Mouse (Mus musculus) testis, postnatal 10 days (tissue): ENCODE results near the gene Kbtbd6.

Experiments used
- DNase-seq: peaks from one replicate; pipeline ENCODE4 v3.0.0; 2021; ENCODE audit warnings: low spot score

Kbtbd6 gene

DNA sequence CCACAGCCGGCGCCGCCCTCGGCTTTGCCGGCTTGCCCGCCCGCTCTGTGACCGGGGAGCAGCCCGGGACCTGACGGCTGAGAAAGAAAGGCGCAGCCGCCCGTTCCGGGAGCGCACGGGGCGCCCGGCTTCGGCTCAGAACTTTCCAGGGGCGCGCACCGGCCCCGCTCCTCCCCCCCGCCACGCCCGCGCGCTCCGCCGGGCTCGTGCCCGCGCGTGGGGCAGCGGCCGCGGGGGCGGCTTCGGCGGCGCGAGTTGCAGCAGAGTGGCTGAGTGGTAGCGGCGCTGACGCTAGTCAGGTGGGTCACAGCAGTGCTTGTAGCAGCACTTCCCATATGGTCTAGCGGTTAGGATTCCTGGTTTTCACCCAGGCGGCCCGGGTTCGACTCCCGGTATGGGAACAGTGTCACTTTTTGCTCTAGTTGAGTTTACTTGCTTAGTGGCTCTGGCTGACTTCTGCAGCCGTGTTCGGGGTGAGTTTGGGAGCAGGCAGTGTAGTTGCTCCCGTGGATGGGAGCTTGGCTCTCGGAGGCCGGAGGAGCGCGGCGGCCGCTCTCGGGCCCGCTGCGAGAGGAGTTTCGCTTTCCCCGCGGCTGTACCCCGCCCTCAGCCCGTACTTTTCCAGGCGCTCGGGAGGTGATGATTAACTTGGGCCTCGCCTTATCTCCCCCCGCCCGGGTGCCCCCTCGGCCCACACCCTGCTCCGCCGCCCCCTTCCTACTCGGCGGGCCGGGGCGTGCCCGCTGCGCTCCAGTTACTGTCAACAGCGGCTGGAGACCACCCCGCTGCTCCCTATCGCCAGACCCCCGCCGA lies 29.9 kb downstream of the Kbtbd6 start, which contains the start of gene Wbp4:
Gene Wbp4 (minus strand): TSS at position 182 of the 813 bp plus-strand sequence.
- peak; percentile 94 for DNase-seq

DNA sequence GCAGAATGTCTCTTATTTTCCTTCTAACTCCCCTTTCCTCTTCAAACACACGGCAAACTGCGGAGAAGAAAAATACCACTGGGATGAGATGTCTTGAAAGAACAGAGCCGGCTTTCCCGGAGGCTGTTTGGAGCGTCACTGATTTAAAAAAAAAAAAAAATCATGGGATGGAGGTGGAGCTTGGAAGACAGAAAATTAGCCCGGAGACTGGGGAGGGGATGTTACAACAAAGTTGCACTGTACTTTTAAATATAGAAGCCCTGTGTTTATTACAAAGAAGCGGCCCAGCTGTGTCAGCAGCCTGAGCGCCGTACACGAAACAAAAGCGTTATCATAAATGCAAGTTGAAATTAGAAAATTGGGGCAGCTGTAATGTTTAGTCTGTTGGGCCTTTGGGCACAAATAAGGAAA lies 30.6 kb downstream of the Kbtbd6 start:
- no peak for DNase-seq

DNA sequence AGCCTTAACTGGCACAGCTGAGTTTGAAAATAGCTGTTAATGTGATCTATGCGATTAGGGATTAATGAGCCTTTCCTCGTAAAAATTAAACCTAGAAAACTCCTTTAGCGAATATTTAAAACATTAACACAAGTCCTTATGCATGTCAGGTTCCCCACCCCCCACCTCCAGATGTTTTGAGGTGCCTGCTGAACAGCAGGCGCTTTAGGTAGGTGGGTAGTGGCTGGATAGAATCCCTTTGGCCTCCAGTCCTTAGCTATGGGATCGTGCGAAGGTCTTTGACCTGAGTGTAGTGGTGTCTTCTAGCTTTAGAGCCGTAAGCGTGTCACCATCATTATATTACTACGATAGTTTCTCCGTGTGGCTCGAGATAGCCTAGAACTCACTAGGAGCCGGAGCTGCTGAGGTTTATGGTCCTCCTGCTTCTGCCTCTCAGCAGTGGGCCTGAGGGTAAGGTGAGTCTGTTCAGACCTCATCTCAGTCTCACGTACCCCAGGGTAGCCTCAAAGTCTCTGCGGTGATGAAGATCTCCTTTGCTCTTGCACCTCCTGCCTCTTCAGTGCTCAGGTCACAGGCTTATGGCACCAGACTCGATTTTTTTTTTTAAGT lies 31.2 kb downstream of the Kbtbd6 start:
- no peak for DNase-seq

GRCm38 (mm10) chr14:79483611-79484120 lies 32.0 kb downstream of the Kbtbd6 start:
- no peak for DNase-seq

GRCm38 (mm10) chr14:79486617-79486992 lies 35.0 kb downstream of the Kbtbd6 start:
- no peak for DNase-seq

GRCm38 (mm10) chr14:79486993-79487731 lies 35.5 kb downstream of the Kbtbd6 start:
- DNase-seq, result no peak

DNA sequence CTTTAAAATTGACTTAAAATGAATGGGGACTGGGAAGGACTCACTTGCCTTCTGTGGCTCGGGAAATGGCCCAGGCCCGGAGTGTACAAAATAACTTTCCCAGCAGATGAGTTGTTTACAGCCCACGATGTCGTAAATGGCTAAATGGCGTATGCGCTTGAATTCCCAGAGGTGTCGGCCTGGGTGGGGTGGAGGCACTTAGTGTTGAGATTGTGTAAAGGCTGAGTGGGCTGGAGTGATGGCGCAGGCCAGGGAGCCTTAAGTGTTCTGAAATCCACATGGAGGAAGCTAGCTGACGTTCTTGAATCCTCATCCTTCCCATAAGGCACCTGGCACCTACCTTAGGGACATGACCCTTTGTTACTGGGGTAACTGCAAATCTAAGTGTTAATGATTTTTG lies 36.9 kb downstream of the Kbtbd6 start:
- no peak for DNase-seq

- DNase-seq, result no peak
Measured at GRCm38 (mm10) chr14:79489150-79489549, 37.5 kb downstream of the Kbtbd6 start.

DNA sequence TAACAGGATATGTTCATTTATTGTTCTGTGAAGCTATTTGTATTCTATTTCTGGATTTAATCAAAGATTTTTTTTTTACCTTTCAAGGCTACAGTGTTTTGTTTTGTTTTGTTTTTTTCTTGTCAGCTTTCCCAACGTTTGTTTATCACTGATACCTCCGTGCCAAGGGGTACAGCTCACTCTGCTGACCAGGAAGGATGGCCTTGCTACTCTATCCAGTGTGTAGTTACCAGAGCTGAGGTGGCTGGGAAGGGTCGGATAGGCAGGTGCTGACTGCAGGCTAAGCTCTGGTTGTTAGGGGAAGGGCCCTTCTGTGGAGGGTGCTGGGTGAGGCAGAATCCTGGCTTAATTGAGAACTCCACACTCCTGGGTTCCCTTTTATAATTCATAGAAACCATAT lies 38.6 kb downstream of the Kbtbd6 start:
- DNase-seq, result no peak

- no peak for DNase-seq
Measured at GRCm38 (mm10) chr14:79494349-79494748, 42.7 kb downstream of the Kbtbd6 start.

DNA sequence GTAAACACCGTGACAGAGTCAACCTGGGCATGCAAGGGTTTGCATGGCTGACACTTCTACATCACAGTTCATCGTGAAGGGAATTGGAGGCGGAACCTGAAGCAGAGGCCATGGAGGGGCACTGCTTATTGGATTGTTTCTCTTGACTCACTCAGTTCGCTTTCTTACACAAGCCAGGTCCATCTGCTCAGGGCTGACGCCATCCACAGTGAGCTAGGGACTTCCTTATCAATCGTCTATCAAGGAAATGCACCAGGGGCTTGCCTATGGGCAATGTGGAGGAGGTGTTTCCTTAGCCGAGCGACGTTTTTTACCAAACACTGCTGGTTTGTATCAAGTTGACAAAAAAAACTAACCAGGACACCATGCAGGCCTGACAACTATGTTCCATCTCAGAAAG lies 47.7 kb downstream of the Kbtbd6 start:
- no peak for DNase-seq

- DNase-seq, result no peak
Measured at GRCm38 (mm10) chr14:79500756-79501155, 49.1 kb downstream of the Kbtbd6 start.

DNA sequence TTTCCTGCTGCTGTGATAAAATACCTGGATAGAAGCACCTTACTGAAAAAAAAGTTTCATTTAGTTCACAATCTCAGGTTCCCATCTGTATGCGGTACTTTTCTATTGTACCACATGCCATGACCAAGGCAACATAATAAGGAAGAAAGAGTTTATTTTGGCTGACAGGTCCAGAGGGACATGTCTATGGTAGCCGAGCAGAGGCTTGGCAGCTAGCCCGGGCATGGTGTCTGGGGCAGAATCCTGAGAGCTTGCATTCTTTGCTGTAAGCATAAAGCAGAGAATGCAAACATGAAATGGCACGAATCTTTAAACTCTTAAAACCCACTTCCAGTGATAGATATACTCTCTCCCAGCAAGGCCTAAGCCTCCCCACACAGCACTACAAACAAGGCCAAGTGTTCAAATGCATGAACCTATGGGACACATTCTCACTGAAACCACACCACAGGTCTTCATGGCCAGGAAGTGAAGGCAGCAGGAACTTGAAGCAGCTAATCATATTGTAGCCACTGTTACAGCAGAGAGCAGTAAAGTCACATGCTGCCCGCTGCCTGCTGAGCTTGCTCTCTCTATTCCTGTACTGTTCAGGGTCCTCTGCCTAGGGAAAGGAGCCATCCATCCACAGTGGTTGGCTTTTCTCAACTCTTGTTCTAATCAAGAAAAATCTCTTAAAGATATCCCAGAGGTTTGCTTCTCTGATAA lies 51.9 kb downstream of the Kbtbd6 start:
- DNase-seq, result peak; percentile 43
